23 mouse cellular contexts compared by ENCODE assay signal in genomic region chr12:16118710-16119109, GRCm38 (mm10).
"Had no signal": no experiment of that assay in that cellular context is flagged by ENCODE, and none has a peak within 500 bp of the region (broad histone marks: within the 10 kb centered on the region; RNA-seq: fewer than 3 reads in every experiment).

No protein-coding gene starts in this region.

- H3K36me3 ChIP-seq: liver, embryonic 12.5 days; liver, embryonic 15.5 days; lung, embryonic 15.5 days; midbrain, embryonic 10.5 days; midbrain, embryonic 13.5 days; neural tube, embryonic 12.5 days had no signal

- H3K4me2 ChIP-seq: liver, embryonic 12.5 days; liver, embryonic 15.5 days; lung, embryonic 15.5 days; midbrain, embryonic 13.5 days; neural tube, embryonic 12.5 days had no signal

- H3K27ac ChIP-seq: layer of hippocampus, adult 2 months; liver, embryonic 12.5 days; liver, embryonic 15.5 days; lung, embryonic 15.5 days; midbrain, embryonic 10.5 days; midbrain, embryonic 13.5 days; neural tube, embryonic 12.5 days; stomach, postnatal 0 days had no signal

- H3K27me3 ChIP-seq: liver, embryonic 12.5 days; liver, embryonic 15.5 days; lung, embryonic 15.5 days; megakaryocyte, embryonic 14.5 days; midbrain, embryonic 13.5 days; neural tube, embryonic 12.5 days had no signal

- DNase-seq: kidney, adult 18-20 months; kidney, adult 9 months; kidney, postnatal 14 days; kidney, postnatal 4 days; layer of hippocampus, adult 9-11 months; liver; lung, adult 18-20 months; lung, postnatal 10 days; lung, postnatal 36 days; thymus, adult 2 months; thymus, postnatal 14 days; thymus, postnatal 4 days had no signal

- H3K4me3 ChIP-seq: layer of hippocampus, adult 2 months; liver, embryonic 12.5 days; liver, embryonic 15.5 days; lung, embryonic 15.5 days; megakaryocyte, embryonic 14.5 days; midbrain, embryonic 10.5 days; midbrain, embryonic 13.5 days; neural tube, embryonic 12.5 days had no signal

- H3K9me3 ChIP-seq: liver, embryonic 12.5 days; liver, embryonic 15.5 days; lung, embryonic 15.5 days; megakaryocyte, embryonic 14.5 days; midbrain, embryonic 10.5 days; midbrain, embryonic 13.5 days; neural tube, embryonic 12.5 days had no signal

- H3K9ac ChIP-seq: liver, embryonic 12.5 days; liver, embryonic 15.5 days; lung, embryonic 15.5 days; midbrain, embryonic 13.5 days; neural tube, embryonic 12.5 days had no signal

- ATAC-seq: intestine, embryonic 16.5 days; liver, embryonic 12.5 days; midbrain, embryonic 13.5 days; midbrain, embryonic 16.5 days had no signal

- H3K4me1 ChIP-seq: liver, embryonic 12.5 days; liver, embryonic 15.5 days; lung, embryonic 15.5 days; midbrain, embryonic 10.5 days; midbrain, embryonic 13.5 days; neural tube, embryonic 12.5 days had no signal
